Mouse (Mus musculus): ENCODE measurements around the gene Hat1. TPM values are rescaled to one million over a fixed set of nuclear protein-coding genes. Genes with fewer than 3 reads are reported as not detected.
A peak's percentile ranks its signal among the peaks of the same experiment; 100 is the strongest.

Hat1 gene
- polyA plus RNA-seq (2014; fragmentation: Nextera tagmentation; extraction: Ambion mirVana) = 42.6 and 56.1 TPM in 2 replicates

GRCm38 (mm10) chr2:71388951-71389763, at the start of gene Hat1:
TSS of gene Hat1 (plus strand) at chr2:71388958.
- no peaks in the 10 kb centered on the region for H3K36me3 ChIP-seq (ENCODE audit: control insufficient read depth, insufficient read depth, low read length)
- no peaks in the 10 kb centered on the region for H3K4me1 ChIP-seq (ENCODE audit: control insufficient read depth, insufficient read depth, low read length)
- H3K27me3 ChIP-seq (ENCODE audit: control insufficient read depth, insufficient read depth, low read length) = no peaks in the 10 kb centered on the region
- H3K4me2 ChIP-seq (ENCODE audit: low read length) = peak within 1 kb of the TSS; percentile 82
- DNase-seq (peak; percentile 98), ATAC-seq (ENCODE audit: low FRiP score, low TSS enrichment) (peak; percentile 99)
- H3K9me3 ChIP-seq (ENCODE audit: control insufficient read depth, low read length) = no peaks in the 10 kb centered on the region
- WGBS = under 1% methylated on average over 60 of the region's 66 CpGs
- H3K27ac ChIP-seq (replicated peaks; ENCODE audit: low read depth, low read length) = no peak within 1 kb of the TSS
- H3K4me3 ChIP-seq (replicated peaks; ENCODE audit: low read depth, low read length) = peak within 1 kb of the TSS; percentile 81
- peak within 1 kb of the TSS; percentile 49; the same call in 1 of the 2 replicates for H3K9ac ChIP-seq (replicated peaks; ENCODE audit: low read length)

DNA sequence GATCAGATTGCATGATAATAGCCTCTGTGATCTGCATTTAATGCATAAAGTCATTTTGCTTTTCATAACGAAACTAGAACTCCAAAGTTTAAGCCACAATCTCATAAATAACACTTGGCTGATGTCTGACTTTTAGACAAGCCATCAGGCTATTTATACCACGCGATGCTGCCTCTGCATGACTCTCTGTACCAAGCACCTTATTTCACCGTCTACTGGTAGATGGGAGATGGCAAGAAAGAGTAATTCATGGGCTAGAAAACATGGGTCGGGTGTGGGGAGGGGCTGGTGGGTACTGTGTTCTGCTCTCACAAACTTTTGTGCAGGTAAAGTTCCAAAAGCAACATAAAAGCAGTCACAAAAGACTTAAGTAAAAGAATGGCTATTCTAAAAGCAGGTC, 48.6 kb upstream of the Hat1 start:
- no peak overlapping the region for H3K4me3 ChIP-seq (replicated peaks; ENCODE audit: low read depth, low read length)
- no peak for ATAC-seq (ENCODE audit: low FRiP score, low TSS enrichment)

GRCm38 (mm10) chr2:71343884-71344640, 44.7 kb upstream of the Hat1 start:
- WGBS = 93% methylated on average over 10 of the region's 10 CpGs
- Histone ChIP-seq H3K27ac (replicated peaks; ENCODE audit: low read depth, low read length) (no peak overlapping the region), H3K36me3 (ENCODE audit: control insufficient read depth, insufficient read depth, low read length) (peaks cover 11% of the 10 kb centered on the region), H3K9me3 (ENCODE audit: control insufficient read depth, low read length) (no peaks in the 10 kb centered on the region), H3K4me1 (ENCODE audit: control insufficient read depth, insufficient read depth, low read length) (no peaks in the 10 kb centered on the region), H3K4me2 (ENCODE audit: low read length) (no peak overlapping the region), H3K27me3 (ENCODE audit: control insufficient read depth, insufficient read depth, low read length) (no peaks in the 10 kb centered on the region), H3K4me3 (replicated peaks; ENCODE audit: low read depth, low read length) (no peak overlapping the region), H3K9ac (replicated peaks; ENCODE audit: low read length) (no peak overlapping the region)
- no peak for DNase-seq
- no peak for ATAC-seq (ENCODE audit: low FRiP score, low TSS enrichment)

More for the DNA sequence above, 48.6 kb upstream of the Hat1 start:
- H3K9ac ChIP-seq (replicated peaks; ENCODE audit: low read length) = no peak overlapping the region
- H3K27ac ChIP-seq (replicated peaks; ENCODE audit: low read depth, low read length) = no peak overlapping the region
- WGBS = 93% methylated on average over 5 of the region's 5 CpGs
- H3K4me1 ChIP-seq (ENCODE audit: control insufficient read depth, insufficient read depth, low read length) = no peaks in the 10 kb centered on the region
- no peak for DNase-seq
- no peaks in the 10 kb centered on the region for H3K27me3 ChIP-seq (ENCODE audit: control insufficient read depth, insufficient read depth, low read length)
- H3K36me3 ChIP-seq (ENCODE audit: control insufficient read depth, insufficient read depth, low read length) = peaks cover 11% of the 10 kb centered on the region
- no peaks in the 10 kb centered on the region for H3K9me3 ChIP-seq (ENCODE audit: control insufficient read depth, low read length)
- H3K4me2 ChIP-seq (ENCODE audit: low read length) = no peak overlapping the region

- no peak overlapping the region for H3K4me3 ChIP-seq (replicated peaks; ENCODE audit: low read depth, low read length)
- no peaks in the 10 kb centered on the region for H3K9me3 ChIP-seq (ENCODE audit: control insufficient read depth, low read length)
- H3K27me3 ChIP-seq (ENCODE audit: control insufficient read depth, insufficient read depth, low read length) = no peaks in the 10 kb centered on the region
- ATAC-seq (ENCODE audit: low FRiP score, low TSS enrichment) (no peak), DNase-seq (no peak)
- no peak overlapping the region for H3K27ac ChIP-seq (replicated peaks; ENCODE audit: low read depth, low read length)
- H3K9ac ChIP-seq (replicated peaks; ENCODE audit: low read length) = no peak overlapping the region
- WGBS = 90% methylated on average over 10 of the region's 10 CpGs
- no peak overlapping the region for H3K4me2 ChIP-seq (ENCODE audit: low read length)
- peaks cover 11% of the 10 kb centered on the region for H3K36me3 ChIP-seq (ENCODE audit: control insufficient read depth, insufficient read depth, low read length)
- H3K4me1 ChIP-seq (ENCODE audit: control insufficient read depth, insufficient read depth, low read length) = no peaks in the 10 kb centered on the region
These were observed 41.6 kb upstream of the Hat1 start for GRCm38 (mm10) chr2:71347160-71347559.

DNA sequence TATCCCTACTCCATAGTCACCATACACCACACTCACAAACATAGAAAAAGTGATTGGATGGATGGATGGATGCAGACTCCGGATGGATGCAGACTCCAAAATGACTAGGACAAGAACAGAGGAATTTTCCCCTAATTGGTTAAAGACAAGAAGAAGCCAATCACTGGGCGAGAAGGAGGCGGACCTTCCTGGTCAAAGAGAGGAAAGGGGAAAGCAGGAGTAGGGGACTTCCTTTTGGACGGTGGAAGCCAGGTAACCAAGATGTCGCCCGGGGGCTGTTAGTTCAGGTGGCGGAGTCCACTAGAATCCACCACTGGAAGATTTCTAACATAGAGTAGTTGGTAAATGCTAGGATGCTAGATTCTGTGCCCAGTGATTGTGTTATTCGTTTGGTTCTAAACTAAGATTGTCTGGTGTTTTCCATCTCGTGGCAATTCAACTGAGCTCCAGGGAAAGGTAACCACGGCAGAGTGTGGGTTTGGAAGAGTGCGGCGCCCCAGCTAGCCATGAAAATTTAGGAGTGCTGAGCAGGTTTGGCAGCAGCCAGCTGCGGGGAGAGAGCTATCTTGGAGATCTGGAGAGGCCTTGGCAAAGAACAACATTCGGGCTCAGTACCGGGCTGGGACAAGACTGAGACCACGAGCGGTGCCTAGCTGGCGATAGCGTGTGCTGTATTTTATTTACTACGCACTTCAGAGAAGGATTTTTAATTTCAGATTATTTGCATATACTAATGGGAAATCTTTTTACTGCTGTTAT, 40.8 kb upstream of the Hat1 start:
- H3K9me3 ChIP-seq (ENCODE audit: control insufficient read depth, low read length) = no peaks in the 10 kb centered on the region
- 94% methylated on average over 20 of the region's 20 CpGs for WGBS
- H3K4me1 ChIP-seq (ENCODE audit: control insufficient read depth, insufficient read depth, low read length) = no peaks in the 10 kb centered on the region
- no peak overlapping the region for H3K4me3 ChIP-seq (replicated peaks; ENCODE audit: low read depth, low read length)
- no peaks in the 10 kb centered on the region for H3K27me3 ChIP-seq (ENCODE audit: control insufficient read depth, insufficient read depth, low read length)
- DNase-seq (no peak), ATAC-seq (ENCODE audit: low FRiP score, low TSS enrichment) (no peak)
- no peak overlapping the region for H3K27ac ChIP-seq (replicated peaks; ENCODE audit: low read depth, low read length)
- H3K9ac ChIP-seq (replicated peaks; ENCODE audit: low read length) = no peak overlapping the region
- peaks cover 6% of the 10 kb centered on the region for H3K36me3 ChIP-seq (ENCODE audit: control insufficient read depth, insufficient read depth, low read length)
- H3K4me2 ChIP-seq (ENCODE audit: low read length) = no peak overlapping the region

DNA sequence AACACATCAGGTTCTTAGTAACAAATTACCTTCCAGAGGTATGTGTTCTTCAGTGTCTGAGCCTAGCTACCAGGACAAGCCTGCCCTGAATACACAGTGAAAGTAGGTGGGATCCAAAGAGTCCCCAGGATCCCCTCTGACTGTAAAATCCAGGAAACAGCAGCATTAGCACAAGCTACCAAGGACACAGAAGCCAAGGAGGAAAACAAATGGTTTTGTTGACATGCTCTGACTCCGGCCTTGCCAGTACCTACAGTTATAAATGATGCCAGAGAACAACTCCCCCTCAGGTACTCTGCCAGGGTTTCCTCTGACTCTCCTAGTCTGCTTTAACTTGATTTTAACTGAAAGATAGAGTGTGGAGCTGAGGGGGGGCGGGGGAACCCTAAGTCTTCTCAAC, 39.2 kb upstream of the Hat1 start:
- no peaks in the 10 kb centered on the region for H3K27me3 ChIP-seq (ENCODE audit: control insufficient read depth, insufficient read depth, low read length)
- H3K36me3 ChIP-seq (ENCODE audit: control insufficient read depth, insufficient read depth, low read length) = no peaks in the 10 kb centered on the region
- no peak overlapping the region for H3K4me3 ChIP-seq (replicated peaks; ENCODE audit: low read depth, low read length)
- H3K4me2 ChIP-seq (ENCODE audit: low read length) = no peak overlapping the region
- 88% methylated on average over 2 of the region's 2 CpGs for WGBS
- no peak overlapping the region for H3K9ac ChIP-seq (replicated peaks; ENCODE audit: low read length)
- H3K27ac ChIP-seq (replicated peaks; ENCODE audit: low read depth, low read length) = no peak overlapping the region
- ATAC-seq (ENCODE audit: low FRiP score, low TSS enrichment) (no peak), DNase-seq (no peak)
- H3K9me3 ChIP-seq (ENCODE audit: control insufficient read depth, low read length) = no peaks in the 10 kb centered on the region
- no peaks in the 10 kb centered on the region for H3K4me1 ChIP-seq (ENCODE audit: control insufficient read depth, insufficient read depth, low read length)

DNA sequence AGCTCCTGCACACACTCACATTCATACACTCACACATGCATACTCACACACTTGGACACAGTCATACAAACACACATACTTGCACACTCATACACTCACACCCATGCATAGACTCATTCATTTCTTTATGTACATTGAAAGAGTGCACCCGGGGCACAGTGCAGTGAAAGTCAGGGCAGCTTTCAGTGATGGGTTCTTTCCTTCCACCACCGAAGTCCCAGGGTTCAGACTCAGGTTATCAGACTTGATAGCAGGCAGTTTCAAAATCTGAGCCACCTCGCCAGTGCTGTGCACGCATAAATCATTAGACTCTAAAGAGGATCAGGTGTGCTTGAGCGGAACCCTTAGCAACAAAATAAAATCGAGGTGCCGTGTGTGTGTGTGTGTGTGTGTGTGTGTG, 38.6 kb upstream of the Hat1 start:
- H3K27me3 ChIP-seq (ENCODE audit: control insufficient read depth, insufficient read depth, low read length) = no peaks in the 10 kb centered on the region
- 87% methylated on average over 7 of the region's 7 CpGs for WGBS
- no peaks in the 10 kb centered on the region for H3K36me3 ChIP-seq (ENCODE audit: control insufficient read depth, insufficient read depth, low read length)

DNA sequence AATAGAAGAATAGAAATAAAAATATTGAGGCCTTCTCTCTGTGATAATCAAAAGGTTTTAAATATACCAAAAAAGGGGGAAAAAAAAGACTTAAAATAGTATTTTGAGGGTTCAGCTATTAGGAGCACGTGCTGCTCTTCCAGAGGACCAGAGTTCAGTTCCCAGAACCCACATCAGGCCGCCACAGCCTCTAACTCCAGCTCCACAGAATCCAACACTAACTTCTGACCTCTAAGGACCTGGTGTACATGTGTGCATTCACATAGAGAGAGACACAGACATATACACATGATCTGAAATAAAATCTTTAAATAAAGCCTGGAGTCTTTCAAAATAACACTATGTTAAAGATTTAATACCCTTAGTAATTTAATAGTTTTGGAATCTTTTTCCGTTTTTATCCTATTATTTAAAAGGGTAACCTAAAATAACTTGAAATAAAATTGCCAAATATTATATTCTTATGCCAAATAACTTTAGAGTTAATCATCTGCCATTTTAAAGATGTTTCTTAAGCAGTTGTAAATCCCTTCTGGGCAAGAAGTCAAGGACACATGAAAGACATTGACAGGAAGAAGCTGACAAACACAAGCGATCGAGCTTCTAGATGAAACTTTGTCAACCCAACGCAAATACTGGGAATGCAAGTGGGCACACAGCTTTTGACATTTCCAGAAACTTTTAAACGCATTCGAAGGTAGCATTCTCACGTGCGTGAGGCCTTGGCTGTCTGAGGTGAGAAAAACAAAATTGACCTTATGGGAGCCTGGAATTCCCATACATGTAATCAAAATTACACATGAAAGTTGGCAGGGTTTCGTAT, 37.6 kb upstream of the Hat1 start:
- DNase-seq = no peak

More for the DNA sequence above, 38.6 kb upstream of the Hat1 start:
- no peak overlapping the region for H3K4me3 ChIP-seq (replicated peaks; ENCODE audit: low read depth, low read length)
- H3K4me1 ChIP-seq (ENCODE audit: control insufficient read depth, insufficient read depth, low read length) = no peaks in the 10 kb centered on the region
- DNase-seq (no peak), ATAC-seq (ENCODE audit: low FRiP score, low TSS enrichment) (no peak)
- no peak overlapping the region for H3K9ac ChIP-seq (replicated peaks; ENCODE audit: low read length)
- no peak overlapping the region for H3K4me2 ChIP-seq (ENCODE audit: low read length)
- H3K9me3 ChIP-seq (ENCODE audit: control insufficient read depth, low read length) = no peaks in the 10 kb centered on the region
- no peak overlapping the region for H3K27ac ChIP-seq (replicated peaks; ENCODE audit: low read depth, low read length)

More for the DNA sequence above, 37.6 kb upstream of the Hat1 start:
- no peak for ATAC-seq (ENCODE audit: low FRiP score, low TSS enrichment)
- 95% methylated on average over 11 of the region's 11 CpGs for WGBS
- Histone ChIP-seq H3K27ac (replicated peaks; ENCODE audit: low read depth, low read length) (no peak overlapping the region), H3K9ac (replicated peaks; ENCODE audit: low read length) (no peak overlapping the region), H3K4me1 (ENCODE audit: control insufficient read depth, insufficient read depth, low read length) (0 out of 2 replicates have a peak, but pooled peaks cover 4% of the 10 kb centered on the region), H3K9me3 (ENCODE audit: control insufficient read depth, low read length) (no peaks in the 10 kb centered on the region), H3K27me3 (ENCODE audit: control insufficient read depth, insufficient read depth, low read length) (no peaks in the 10 kb centered on the region), H3K4me3 (replicated peaks; ENCODE audit: low read depth, low read length) (no peak overlapping the region), H3K36me3 (ENCODE audit: control insufficient read depth, insufficient read depth, low read length) (no peaks in the 10 kb centered on the region), H3K4me2 (ENCODE audit: low read length) (no peak overlapping the region)
